Mouse (Mus musculus): Measurements from ENCODE around the gene Olfr69.

GRCm38 (mm10) chr7:103810746-103811145 is 39.4 kb upstream of the Olfr69 start:
- no peak for TF ChIP-seq CTCF (IDR thresholded peaks at IDR 0.05 in 2 of 3, conservative IDR thresholded peaks at IDR 0.05 in 1 of 3; ENCODE audit: control insufficient read depth in 1 of 3, insufficient read depth in 1 of 3, low read depth in 2 of 3, low read length in 3 of 3, poor library complexity in 1 of 3, severe bottlenecking in 1 of 3)
- TF ChIP-seq CHD2 (IDR thresholded peaks at IDR 0.05; ENCODE audit: low read length) = no peak
- TF ChIP-seq HCFC1 (IDR thresholded peaks at IDR 0.05; ENCODE audit: low read depth, low read length) = no peak
- TF ChIP-seq MEF2A (IDR thresholded peaks at IDR 0.05; ENCODE audit: extremely low read depth, insufficient replicate concordance, low read depth, low read length, poor library complexity, severe bottlenecking) = no peak
- no peak for TF ChIP-seq EP300 (IDR thresholded peaks at IDR 0.05; ENCODE audit: low read depth in 1 of 2, low read length in 2 of 2)

All from MEL (cell line).